Mouse (Mus musculus) layer of hippocampus, postnatal 14 days (tissue): ENCODE data around the gene Scoc. TPM values are rescaled to one million over a fixed set of nuclear protein-coding genes. Genes with fewer than 3 reads are reported as not detected.
"Not testable (repeated sequence)": the region's sequence is repeated elsewhere in the genome, so short reads cannot be mapped to it uniquely, and the experiment has no call there.

Source experiments
- DNase-seq, 2 experiments: peaks; one replicate each; pipeline ENCODE4 v3.0.0; 2021 to 2022; ENCODE audit warnings: low spot score in 2 of 2, mixed read lengths in 1 of 2
- long read RNA-seq, 2 experiments: library from polyadenylated mRNA; stranded (forward); transcript quantifications; one replicate each; pipeline ENCODE4 v2.0.0; 2021
- total RNA-seq, 2 experiments: library from RNA; stranded (reverse); gene quantifications; 2 replicates each; pipeline ENCODE4 v1.2.3; 2021

Scoc gene
- total RNA-seq, result 100 to 1,000 TPM; 233 TPM
- long read RNA-seq, experiment 1, transcript Scoc-203 (4 exons, 409 nt), result major isoform, 158 of 175 reads
- long read RNA-seq, experiment 1, transcript Scoc-202 (4 exons, 1,764 nt), result minor isoform, 10 of 175 reads
- long read RNA-seq, experiment 1, partial matches to known transcripts, result 0 of 175 reads
- long read RNA-seq, experiment 1, other reads (novel, unspliced or antisense), result 7 of 175 reads
- long read RNA-seq, experiment 2, transcript Scoc-202 (4 exons, 1,764 nt), result minor isoform, 11 of 250 reads
- long read RNA-seq, experiment 2, transcript Scoc-203 (4 exons, 409 nt), result major isoform, 232 of 250 reads
- long read RNA-seq, experiment 2, partial matches to known transcripts, result 0 of 250 reads
- long read RNA-seq, experiment 2, other reads (novel, unspliced or antisense), result 7 of 250 reads

GRCm38 (mm10) chr8:83458222-83458621 is at the start of gene Scoc:
Scoc (minus strand) TSS chr8:83458391.
- DNase-seq, result no peak

GRCm38 (mm10) chr8:83459606-83460005 is 1.4 kb upstream of the Scoc start:
- DNase-seq, result no peak

- DNase-seq, result no peak
Observed at GRCm38 (mm10) chr8:83457121-83457520, 1.1 kb downstream of the Scoc start.

- DNase-seq, result no peak
Observed at GRCm38 (mm10) chr8:83451056-83451455, 7.1 kb downstream of the Scoc start.

- DNase-seq, result no peak
Observed at GRCm38 (mm10) chr8:83449960-83450359, 8.2 kb downstream of the Scoc start.

GRCm38 (mm10) chr8:83443052-83443400 is 15.2 kb downstream of the Scoc start:
- no peak for DNase-seq

- peak; percentile 91 to 98 for DNase-seq
Observed at GRCm38 (mm10) chr8:83442243-83443051, 15.7 kb downstream of the Scoc start.

GRCm38 (mm10) chr8:83441656-83442242 is 16.4 kb downstream of the Scoc start:
- DNase-seq, result no peak

- no peak for DNase-seq
Observed at GRCm38 (mm10) chr8:83437077-83437476, 21.1 kb downstream of the Scoc start.

- DNase-seq, result no peak
Observed at GRCm38 (mm10) chr8:83429071-83429524, 29.1 kb downstream of the Scoc start.

- not testable (repeated sequence) for DNase-seq
Observed at GRCm38 (mm10) chr8:83428621-83429020, 29.6 kb downstream of the Scoc start.

- DNase-seq, result no peak
Observed at GRCm38 (mm10) chr8:83426949-83427348, 31.2 kb downstream of the Scoc start.

- DNase-seq, result no peak
Observed at GRCm38 (mm10) chr8:83426104-83426759, 32.0 kb downstream of the Scoc start.

GRCm38 (mm10) chr8:83425202-83425601 is 33.0 kb downstream of the Scoc start:
- DNase-seq, result no peak

GRCm38 (mm10) chr8:83423032-83423825 is 35.0 kb downstream of the Scoc start:
- no peak for DNase-seq

GRCm38 (mm10) chr8:83421354-83421753 is 36.8 kb downstream of the Scoc start:
- no peak for DNase-seq

- DNase-seq, result no peak
Observed at GRCm38 (mm10) chr8:83418805-83419516, 39.2 kb downstream of the Scoc start.

- DNase-seq, result no peak
Observed at GRCm38 (mm10) chr8:83417970-83418369, 40.2 kb downstream of the Scoc start.

GRCm38 (mm10) chr8:83416878-83417277 is 41.3 kb downstream of the Scoc start:
- no peak for DNase-seq

- no peak for DNase-seq
Observed at GRCm38 (mm10) chr8:83408496-83408895, 49.7 kb downstream of the Scoc start.
